8 mouse cellular contexts compared by ENCODE assay signal in genomic region chr6:38876071-38876911, GRCm38 (mm10). TPM values are rescaled to one million over a fixed set of nuclear protein-coding genes. Genes with fewer than 3 reads are reported as not detected.
DNase-seq lines count a peak whose midpoint lies in the region; ATAC-seq lines count a peak whose summit lies in the region.

Gene Hipk2, minus strand, starts transcription at chr6:38876165.

- no peaks in the 10 kb centered on the region for H3K36me3 ChIP-seq in hindbrain, embryonic 14.5 days (replicated peaks; ENCODE audit: control insufficient read depth, insufficient read depth)

- peak within 1 kb of the TSS; percentile 58 for H3K4me2 ChIP-seq in hindbrain, embryonic 14.5 days (replicated peaks)

- H3K9ac ChIP-seq in hindbrain, embryonic 14.5 days: peak within 1 kb of the TSS; percentile 100

- under 1% methylated on average over 81 of the region's 108 CpGs for WGBS in hindbrain, embryonic 14.5 days

- peak within 1 kb of the TSS; percentile 96 for H3K4me3 ChIP-seq in hindbrain, embryonic 14.5 days (replicated peaks; ENCODE audit: low read length)

- H3K4me1 ChIP-seq in hindbrain, embryonic 14.5 days (replicated peaks; ENCODE audit: control insufficient read depth, insufficient read depth, low read length): peaks cover 32% of the 10 kb centered on the region

- H3K27me3 ChIP-seq in hindbrain, embryonic 14.5 days (ENCODE audit: control insufficient read depth, insufficient read depth, low read length): no peaks in the 10 kb centered on the region

- H3K27ac ChIP-seq in hindbrain, embryonic 14.5 days: peak within 1 kb of the TSS; percentile 98

- DNase-seq in ZHBTc4 (ENCODE audit: low read depth, low spot score): peak; percentile 92
- DNase-seq in cerebellum, postnatal 36 days: peak; percentile 68 to 75
- peak; percentile 73 to 75 for DNase-seq in frontal cortex, postnatal 36 days (ENCODE audit: low spot score in 2 of 2)
- DNase-seq in hindbrain, embryonic 14.5 days (ENCODE audit: low spot score): peak; percentile 88
- DNase-seq in left cerebral cortex, adult 11 months (ENCODE audit: low spot score): peak; percentile 63
- DNase-seq in lung, postnatal 36 days: peak; percentile 86
- peak; percentile 95 for DNase-seq in retina, postnatal 1 day
- peak; percentile 76 to 81 for DNase-seq in urinary bladder, adult 18-20 months (ENCODE audit: low spot score in 2 of 2)

- no peaks in the 10 kb centered on the region for H3K9me3 ChIP-seq in hindbrain, embryonic 14.5 days (ENCODE audit: control insufficient read depth, low read length)

- ATAC-seq in hindbrain, embryonic 14.5 days (ENCODE audit: low FRiP score): peak; percentile 92

RNA-seq across cellular contexts. Expression of gene Hipk2, which starts in this region (rescaled TPM):
- 33.8 and 36.9 TPM in 2 replicates for polyA plus RNA-seq in hindbrain, embryonic 14.5 days (2014; fragmentation: Nextera tagmentation; extraction: Ambion mirVana)

Comparison
In these comparisons a context has a peak if more than half of its experiments do, and no peak if none do; other contexts are left out.
1. Peak in every context shown above with its lines: DNase-seq, ATAC-seq, H3K4me3 ChIP-seq and H3K27ac ChIP-seq.